Mouse (Mus musculus) cortical plate, adult 2 months (tissue): ENCODE data around the gene Cx3cr1.

Experiments
- CTCF ChIP-seq: fragments of 200-500 bp; IDR thresholded peaks from 2 replicates; pipeline ENCODE4 v1.5.1; 2011; ENCODE audit warnings: mild to moderate bottlenecking, control low read depth, low read length; ENCODE audit not compliant: insufficient read depth; ENCODE audit errors: extremely low read depth
- POLR2A ChIP-seq: fragments of 200-500 bp; IDR thresholded peaks from 2 replicates; pipeline ENCODE4 v1.6.1; 2011; ENCODE audit warnings: mild to moderate bottlenecking, low read length, control low read depth; ENCODE audit not compliant: insufficient read depth; ENCODE audit errors: extremely low read depth

DNA sequence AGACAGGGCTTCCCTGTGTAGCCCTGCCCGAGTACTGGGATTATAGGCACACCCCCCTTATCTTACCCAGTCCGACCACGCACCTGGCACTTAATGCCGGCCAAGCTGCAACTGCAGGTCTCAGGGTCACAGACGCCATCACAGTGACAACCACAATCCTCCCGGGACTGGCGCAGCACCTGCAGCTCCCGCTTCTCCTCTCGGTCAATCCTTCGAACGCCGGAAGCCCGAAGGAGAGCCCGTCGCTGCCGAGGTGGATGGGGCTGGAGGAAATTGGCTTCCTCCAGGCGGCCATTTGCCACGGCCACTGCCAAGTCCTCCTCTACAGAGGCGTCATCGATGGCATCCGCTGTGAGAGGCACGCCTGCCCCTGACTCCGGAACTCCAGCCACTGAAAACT, 96.4 kb downstream of the Cx3cr1 start:
- no peak for TF ChIP-seq CTCF
- no peak for TF ChIP-seq POLR2A
